Mouse (Mus musculus): ENCODE measurements around the gene Sox13. TPM values are rescaled to one million over a fixed set of nuclear protein-coding genes. Genes with fewer than 3 reads are reported as not detected.
"Not testable (repeated sequence)": the region's sequence is repeated elsewhere in the genome, so short reads cannot be mapped to it uniquely, and the experiment has no call there.

Gene Sox13
- polyA plus RNA-seq, 1 experiment: 189 TPM

- WGBS: 27% methylated on average over 11 of the region's 11 CpGs
- no peak overlapping the region for H3K4me3 ChIP-seq (ENCODE audit: low read depth, low read length)
- TF ChIP-seq CTCF (IDR thresholded peaks at IDR 0.05; ENCODE audit: extremely low read depth, insufficient read length, insufficient replicate concordance, low read depth, low read length) (no peak), POLR2A (IDR thresholded peaks at IDR 0.05; ENCODE audit: low read depth, low read length) (no peak)
- H3K36me3 ChIP-seq (ENCODE audit: control insufficient read depth, insufficient read depth, low read length): no peaks in the 10 kb centered on the region
- no peaks in the 10 kb centered on the region for H3K27me3 ChIP-seq (ENCODE audit: control insufficient read depth, insufficient read depth, low read length)
- H3K4me1 ChIP-seq (ENCODE audit: control insufficient read depth, insufficient read depth, insufficient read length, low read length): peaks cover 26% of the 10 kb centered on the region
- H3K27ac ChIP-seq (ENCODE audit: insufficient read depth, low read depth, low read length): peak overlapping the region; percentile 75
Measured at GRCm38 (mm10) chr1:133347693-133348520, 76.3 kb downstream of the Sox13 start.

- peaks cover 26% of the 10 kb centered on the region for H3K4me1 ChIP-seq (ENCODE audit: control insufficient read depth, insufficient read depth, insufficient read length, low read length)
- no peaks in the 10 kb centered on the region for H3K36me3 ChIP-seq (ENCODE audit: control insufficient read depth, insufficient read depth, low read length)
- no peaks in the 10 kb centered on the region for H3K27me3 ChIP-seq (ENCODE audit: control insufficient read depth, insufficient read depth, low read length)
- H3K27ac ChIP-seq (ENCODE audit: insufficient read depth, low read depth, low read length): peak overlapping the region; percentile 70
- H3K4me3 ChIP-seq (ENCODE audit: low read depth, low read length): no peak overlapping the region
- TF ChIP-seq POLR2A (IDR thresholded peaks at IDR 0.05; ENCODE audit: low read depth, low read length): no peak
- no peak for TF ChIP-seq CTCF (IDR thresholded peaks at IDR 0.05; ENCODE audit: extremely low read depth, insufficient read length, insufficient replicate concordance, low read depth, low read length)
- 84% methylated on average over 3 of the region's 3 CpGs for WGBS
Measured at GRCm38 (mm10) chr1:133347226-133347625, 77.0 kb downstream of the Sox13 start.

- peaks cover 26% of the 10 kb centered on the region for H3K4me1 ChIP-seq (ENCODE audit: control insufficient read depth, insufficient read depth, insufficient read length, low read length)
Measured at GRCm38 (mm10) chr1:133346531-133346930, 77.6 kb downstream of the Sox13 start.

GRCm38 (mm10) chr1:133344357-133344756, 79.8 kb downstream of the Sox13 start:
- WGBS: 84% methylated on average over 2 of the region's 2 CpGs

More at GRCm38 (mm10) chr1:133346531-133346930, 77.6 kb downstream of the Sox13 start:
- Histone ChIP-seq H3K27ac (ENCODE audit: insufficient read depth, low read depth, low read length) (no peak overlapping the region), H3K4me3 (ENCODE audit: low read depth, low read length) (no peak overlapping the region), H3K27me3 (ENCODE audit: control insufficient read depth, insufficient read depth, low read length) (no peaks in the 10 kb centered on the region), H3K36me3 (ENCODE audit: control insufficient read depth, insufficient read depth, low read length) (no peaks in the 10 kb centered on the region)
- TF ChIP-seq CTCF (IDR thresholded peaks at IDR 0.05; ENCODE audit: extremely low read depth, insufficient read length, insufficient replicate concordance, low read depth, low read length) (no peak), POLR2A (IDR thresholded peaks at IDR 0.05; ENCODE audit: low read depth, low read length) (no peak)
- WGBS: 81% methylated on average over 9 of the region's 9 CpGs

GRCm38 (mm10) chr1:133340403-133340802, 83.8 kb downstream of the Sox13 start:
- 12% methylated on average over 1 of the region's 1 CpGs for WGBS
- H3K27me3 ChIP-seq (ENCODE audit: control insufficient read depth, insufficient read depth, low read length); H3K4me3 ChIP-seq (ENCODE audit: low read depth, low read length); H3K36me3 ChIP-seq (ENCODE audit: control insufficient read depth, insufficient read depth, low read length); H3K27ac ChIP-seq (ENCODE audit: insufficient read depth, low read depth, low read length); H3K4me1 ChIP-seq (ENCODE audit: control insufficient read depth, insufficient read depth, insufficient read length, low read length): not testable (repeated sequence)

More at GRCm38 (mm10) chr1:133344357-133344756, 79.8 kb downstream of the Sox13 start:
- Histone ChIP-seq H3K4me3 (ENCODE audit: low read depth, low read length) (no peak overlapping the region), H3K36me3 (ENCODE audit: control insufficient read depth, insufficient read depth, low read length) (no peaks in the 10 kb centered on the region), H3K27ac (ENCODE audit: insufficient read depth, low read depth, low read length) (no peak overlapping the region), H3K4me1 (ENCODE audit: control insufficient read depth, insufficient read depth, insufficient read length, low read length) (peaks cover 26% of the 10 kb centered on the region), H3K27me3 (ENCODE audit: control insufficient read depth, insufficient read depth, low read length) (no peaks in the 10 kb centered on the region)
- no peak for TF ChIP-seq POLR2A (IDR thresholded peaks at IDR 0.05; ENCODE audit: low read depth, low read length)

- 0 out of 2 replicates have a peak, but pooled peaks cover 6% of the 10 kb centered on the region for H3K27me3 ChIP-seq (ENCODE audit: control insufficient read depth, insufficient read depth, low read length)
- peaks cover 6% of the 10 kb centered on the region; the same call in 1 of the 2 replicates for H3K4me1 ChIP-seq (ENCODE audit: control insufficient read depth, insufficient read depth, insufficient read length, low read length)
- 74% methylated on average over 6 of the region's 6 CpGs for WGBS
- H3K27ac ChIP-seq (ENCODE audit: insufficient read depth, low read depth, low read length): no peak overlapping the region
- H3K4me3 ChIP-seq (ENCODE audit: low read depth, low read length): no peak overlapping the region
- no peaks in the 10 kb centered on the region for H3K36me3 ChIP-seq (ENCODE audit: control insufficient read depth, insufficient read depth, low read length)
- no peak for TF ChIP-seq POLR2A (IDR thresholded peaks at IDR 0.05; ENCODE audit: low read depth, low read length)
- TF ChIP-seq CTCF (IDR thresholded peaks at IDR 0.05; ENCODE audit: extremely low read depth, insufficient read length, insufficient replicate concordance, low read depth, low read length): no peak
Measured at GRCm38 (mm10) chr1:133333937-133334336, 90.2 kb downstream of the Sox13 start.

GRCm38 (mm10) chr1:133332656-133333430, 91.3 kb downstream of the Sox13 start:
- Histone ChIP-seq H3K4me3 (ENCODE audit: low read depth, low read length) (no peak overlapping the region), H3K36me3 (ENCODE audit: control insufficient read depth, insufficient read depth, low read length) (no peaks in the 10 kb centered on the region), H3K27ac (ENCODE audit: insufficient read depth, low read depth, low read length) (no peak overlapping the region), H3K27me3 (ENCODE audit: control insufficient read depth, insufficient read depth, low read length) (0 out of 2 replicates have a peak, but pooled peaks cover 6% of the 10 kb centered on the region), H3K4me1 (ENCODE audit: control insufficient read depth, insufficient read depth, insufficient read length, low read length) (peaks cover 6% of the 10 kb centered on the region; the same call in 1 of the 2 replicates)
- 90% methylated on average over 11 of the region's 11 CpGs for WGBS
- TF ChIP-seq CTCF (IDR thresholded peaks at IDR 0.05; ENCODE audit: extremely low read depth, insufficient read length, insufficient replicate concordance, low read depth, low read length) (no peak), POLR2A (IDR thresholded peaks at IDR 0.05; ENCODE audit: low read depth, low read length) (no peak)

Other genes with a start within 250 kb of the Sox13 start
- gene Golt1a, start 114.6 kb downstream of the Sox13 start, polyA plus RNA-seq (2012; rRNA removed): 25.1 and 48.9 TPM in 2 replicates
- not detected in 2 replicates for gene Kiss1, start 102.5 kb downstream of the Sox13 start, polyA plus RNA-seq (2012; rRNA removed)
- gene Ren1, start 73.9 kb downstream of the Sox13 start, polyA plus RNA-seq (2012; rRNA removed): 0.25 and 3.3 TPM in 2 replicates
- 0.20 and 1.0 TPM in 2 replicates for gene Etnk2, start 60.8 kb downstream of the Sox13 start, polyA plus RNA-seq (2012; rRNA removed)
- 6.9 and 14.7 TPM in 2 replicates for gene Snrpe, start 185.9 kb upstream of the Sox13 start, polyA plus RNA-seq (2012; rRNA removed)
- 0.61 and 1.0 TPM in 2 replicates for gene Zbed6, start 236.5 kb upstream of the Sox13 start, polyA plus RNA-seq (2012; rRNA removed)
- 0.29 and 1.1 TPM in 2 replicates for gene Gm38394, start 236.9 kb upstream of the Sox13 start, polyA plus RNA-seq (2012; rRNA removed)

All from small intestine, adult 2 months (tissue).